Mouse (Mus musculus): ENCODE results near the gene Cdh18. TPM values are rescaled to one million over a fixed set of nuclear protein-coding genes. Genes with fewer than 3 reads are reported as not detected.
A peak's percentile ranks its signal among the peaks of the same experiment; 100 is the strongest.
"Not testable (repeated sequence)": the region's sequence is repeated elsewhere in the genome, so short reads cannot be mapped to it uniquely, and the experiment has no call there.

The Cdh18 gene
- polyA plus RNA-seq, 1 experiment from 2014 or later = 6.0 TPM

DNA sequence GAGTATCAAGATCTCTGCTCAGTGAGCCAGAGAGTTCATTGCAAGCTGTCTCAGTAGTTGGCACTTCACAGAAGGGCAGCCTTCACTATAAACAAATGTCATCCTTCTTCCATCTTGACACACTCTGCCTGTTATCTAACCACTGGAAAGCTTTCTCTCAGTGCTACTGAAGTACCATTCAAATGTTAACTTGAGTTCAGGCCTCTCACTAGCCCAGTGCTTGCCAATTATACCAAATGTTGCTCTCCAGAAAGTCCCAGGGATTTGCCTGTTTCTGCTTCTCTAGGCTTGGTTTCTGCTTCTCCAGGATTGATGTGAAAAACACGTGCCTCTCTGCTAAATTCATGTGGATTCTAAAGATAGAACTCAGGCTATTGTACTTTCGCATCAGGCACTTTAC lies 681.8 kb downstream of the Cdh18 start:
- 63% methylated on average over 2 of the region's 2 CpGs for WGBS
- no peak for ATAC-seq

DNA sequence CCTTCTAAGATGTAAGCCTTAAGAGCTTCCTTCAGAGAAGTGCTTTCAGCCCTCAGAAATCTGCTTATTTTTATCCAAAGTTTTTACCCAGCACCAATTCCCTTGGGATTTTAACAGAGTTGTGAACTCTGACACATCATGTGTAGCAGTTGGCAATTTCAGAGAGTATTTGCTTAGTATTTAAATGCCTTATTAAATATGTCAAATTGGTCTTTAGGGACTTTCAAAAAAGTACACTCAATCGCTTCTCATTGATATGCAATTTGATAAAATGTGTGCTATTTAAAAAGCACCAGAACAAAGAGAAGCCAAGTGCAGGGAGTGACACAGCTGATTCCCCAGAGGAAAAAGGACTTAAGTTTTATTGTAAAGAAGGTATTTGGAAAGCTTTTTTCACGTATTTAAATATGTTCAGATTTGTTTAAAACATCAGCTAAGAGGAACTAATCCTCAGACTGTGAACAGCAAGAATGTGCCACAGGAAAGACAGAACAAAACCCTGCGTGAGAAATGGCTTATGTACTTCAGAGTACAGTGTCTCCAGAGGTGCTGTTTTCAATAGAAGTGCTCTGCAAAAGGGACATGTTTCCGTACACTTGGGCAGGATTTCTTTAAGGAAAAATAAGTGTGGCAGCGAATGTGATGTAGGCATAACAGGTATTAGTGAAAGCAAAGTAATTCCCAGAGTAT lies 709.1 kb downstream of the Cdh18 start:
- WGBS = 33% methylated on average over 5 of the region's 5 CpGs

More for the DNA sequence above, 681.8 kb downstream of the Cdh18 start:
- Histone ChIP-seq H3K4me2 (ENCODE audit: low read length) (no peak overlapping the region), H3K4me1 (replicated peaks; ENCODE audit: control insufficient read depth, insufficient read depth, low read length) (no peaks in the 10 kb centered on the region), H3K36me3 (ENCODE audit: control insufficient read depth, insufficient read depth) (no peaks in the 10 kb centered on the region), H3K9me3 (ENCODE audit: control insufficient read depth, low read length) (no peaks in the 10 kb centered on the region), H3K9ac (replicated peaks; ENCODE audit: low read depth, low read length) (no peak overlapping the region), H3K27ac (ENCODE audit: low read length) (no peak overlapping the region), H3K4me3 (replicated peaks; ENCODE audit: low read length) (no peak overlapping the region), H3K27me3 (replicated peaks; ENCODE audit: control insufficient read depth, insufficient read depth, low read length) (no peaks in the 10 kb centered on the region)

DNA sequence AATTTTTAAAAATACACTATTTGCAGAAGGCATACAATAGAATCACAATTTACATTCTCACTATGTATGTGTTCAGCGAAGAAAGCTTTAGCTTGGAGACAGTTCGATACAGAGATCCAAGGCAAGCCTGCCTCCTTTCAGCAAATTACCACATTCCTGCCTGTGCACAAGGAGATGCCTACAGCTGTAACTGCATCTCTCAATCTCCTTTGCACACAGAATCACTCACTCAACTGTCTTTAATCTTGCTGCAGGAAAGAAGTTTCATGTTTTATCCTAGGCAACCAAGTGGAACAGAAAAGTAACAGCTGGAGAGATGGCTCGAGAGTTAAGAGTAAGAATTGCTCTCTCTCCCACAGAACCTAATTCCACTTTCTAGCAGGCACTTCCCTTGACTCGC lies 729.6 kb downstream of the Cdh18 start:
- Histone ChIP-seq H3K4me3 (replicated peaks; ENCODE audit: low read length) (no peak overlapping the region), H3K4me1 (replicated peaks; ENCODE audit: control insufficient read depth, insufficient read depth, low read length) (no peaks in the 10 kb centered on the region), H3K4me2 (ENCODE audit: low read length) (no peak overlapping the region), H3K27me3 (replicated peaks; ENCODE audit: control insufficient read depth, insufficient read depth, low read length) (no peaks in the 10 kb centered on the region), H3K9ac (replicated peaks; ENCODE audit: low read depth, low read length) (no peak overlapping the region), H3K9me3 (ENCODE audit: control insufficient read depth, low read length) (no peaks in the 10 kb centered on the region), H3K27ac (ENCODE audit: low read length) (no peak overlapping the region), H3K36me3 (ENCODE audit: control insufficient read depth, insufficient read depth) (no peaks in the 10 kb centered on the region)
- WGBS = 85% methylated on average over 4 of the region's 4 CpGs
- no peak for ATAC-seq

More for the DNA sequence above, 709.1 kb downstream of the Cdh18 start:
- no peaks in the 10 kb centered on the region for H3K9me3 ChIP-seq (ENCODE audit: control insufficient read depth, low read length)
- H3K4me1 ChIP-seq (replicated peaks; ENCODE audit: control insufficient read depth, insufficient read depth, low read length) = no peaks in the 10 kb centered on the region
- no peak overlapping the region for H3K27ac ChIP-seq (ENCODE audit: low read length)
- ATAC-seq = peak; percentile 73
- H3K9ac ChIP-seq (replicated peaks; ENCODE audit: low read depth, low read length) = no peak overlapping the region
- no peak overlapping the region for H3K4me2 ChIP-seq (ENCODE audit: low read length)
- no peaks in the 10 kb centered on the region for H3K36me3 ChIP-seq (ENCODE audit: control insufficient read depth, insufficient read depth)
- H3K4me3 ChIP-seq (replicated peaks; ENCODE audit: low read length) = no peak overlapping the region
- no peaks in the 10 kb centered on the region for H3K27me3 ChIP-seq (replicated peaks; ENCODE audit: control insufficient read depth, insufficient read depth, low read length)

DNA sequence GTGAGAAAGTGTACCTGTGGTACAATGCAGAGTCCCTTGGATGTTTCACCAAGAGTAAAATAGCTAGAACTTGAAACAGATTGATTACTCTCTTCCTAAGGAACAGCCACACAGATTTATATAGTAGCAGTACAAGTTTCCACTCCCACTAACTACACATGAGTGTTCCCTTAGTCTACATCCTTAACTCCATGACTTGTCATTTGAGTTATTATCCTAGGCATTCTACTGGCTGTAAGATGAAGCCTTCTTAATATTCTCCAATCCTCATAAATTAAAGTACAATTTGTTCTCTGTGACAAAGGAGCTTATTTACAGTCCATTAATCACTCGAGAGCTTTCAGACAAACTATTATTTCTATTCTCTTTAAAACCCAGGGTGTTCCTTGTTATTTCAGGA lies 756.2 kb downstream of the Cdh18 start:
- no peak overlapping the region for H3K9ac ChIP-seq (replicated peaks; ENCODE audit: low read depth, low read length)
- no peaks in the 10 kb centered on the region for H3K36me3 ChIP-seq (ENCODE audit: control insufficient read depth, insufficient read depth)
- no peaks in the 10 kb centered on the region for H3K27me3 ChIP-seq (replicated peaks; ENCODE audit: control insufficient read depth, insufficient read depth, low read length)
- 33% methylated on average over 1 of the region's 1 CpGs for WGBS
- ATAC-seq = no peak
- H3K27ac ChIP-seq (ENCODE audit: low read length) = no peak overlapping the region
- no peak overlapping the region for H3K4me2 ChIP-seq (ENCODE audit: low read length)
- no peaks in the 10 kb centered on the region for H3K4me1 ChIP-seq (replicated peaks; ENCODE audit: control insufficient read depth, insufficient read depth, low read length)
- H3K9me3 ChIP-seq (ENCODE audit: control insufficient read depth, low read length) = no peaks in the 10 kb centered on the region
- no peak overlapping the region for H3K4me3 ChIP-seq (replicated peaks; ENCODE audit: low read length)

DNA sequence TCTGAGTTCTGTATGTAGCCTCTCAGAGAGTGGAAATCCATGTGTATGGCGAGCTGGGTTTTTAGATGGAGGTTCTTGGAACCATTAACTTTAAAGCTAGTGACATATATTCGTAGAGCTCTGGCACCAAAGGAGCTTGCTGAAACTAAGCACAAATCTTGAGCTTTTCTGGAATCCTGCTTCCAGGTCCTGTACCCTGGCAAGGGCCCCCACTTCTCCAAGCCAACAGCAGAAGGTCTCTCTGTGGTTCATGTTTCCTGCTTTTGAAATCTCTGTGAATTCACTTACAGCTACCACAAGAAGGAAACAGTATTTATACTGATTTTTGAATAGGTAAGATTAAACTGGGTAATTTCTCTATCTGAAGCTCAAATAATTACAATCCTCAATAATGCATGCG lies 767.9 kb downstream of the Cdh18 start:
- Histone ChIP-seq H3K36me3 (ENCODE audit: control insufficient read depth, insufficient read depth) (no peaks in the 10 kb centered on the region), H3K4me2 (ENCODE audit: low read length) (no peak overlapping the region), H3K9me3 (ENCODE audit: control insufficient read depth, low read length) (no peaks in the 10 kb centered on the region), H3K4me3 (replicated peaks; ENCODE audit: low read length) (no peak overlapping the region), H3K27me3 (replicated peaks; ENCODE audit: control insufficient read depth, insufficient read depth, low read length) (no peaks in the 10 kb centered on the region), H3K27ac (ENCODE audit: low read length) (no peak overlapping the region), H3K4me1 (replicated peaks; ENCODE audit: control insufficient read depth, insufficient read depth, low read length) (no peaks in the 10 kb centered on the region), H3K9ac (replicated peaks; ENCODE audit: low read depth, low read length) (no peak overlapping the region)
- no peak for ATAC-seq
- 85% methylated on average over 3 of the region's 3 CpGs for WGBS

DNA sequence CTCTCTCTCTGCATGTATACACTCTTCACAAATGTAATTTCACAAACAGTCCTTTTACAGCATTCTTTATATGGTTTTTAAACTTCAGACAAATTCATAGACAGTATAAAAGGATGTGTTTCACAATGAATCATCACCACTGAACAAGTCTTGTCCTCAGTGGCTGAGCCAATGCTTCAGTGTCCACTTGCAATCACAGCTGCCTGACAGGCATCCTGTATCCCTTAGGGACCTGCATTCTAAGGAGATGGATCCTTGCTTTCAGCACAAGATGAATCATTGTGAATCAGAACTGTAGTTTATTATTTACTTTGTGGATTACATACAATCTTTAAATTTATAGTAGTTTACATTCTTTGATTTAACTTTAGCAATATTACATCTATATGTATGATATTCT lies 768.6 kb downstream of the Cdh18 start:
- Histone ChIP-seq H3K27me3 (replicated peaks; ENCODE audit: control insufficient read depth, insufficient read depth, low read length) (no peaks in the 10 kb centered on the region), H3K4me1 (replicated peaks; ENCODE audit: control insufficient read depth, insufficient read depth, low read length) (no peaks in the 10 kb centered on the region), H3K4me2 (ENCODE audit: low read length) (no peak overlapping the region), H3K9me3 (ENCODE audit: control insufficient read depth, low read length) (no peaks in the 10 kb centered on the region), H3K4me3 (replicated peaks; ENCODE audit: low read length) (no peak overlapping the region), H3K27ac (ENCODE audit: low read length) (no peak overlapping the region), H3K9ac (replicated peaks; ENCODE audit: low read depth, low read length) (no peak overlapping the region), H3K36me3 (ENCODE audit: control insufficient read depth, insufficient read depth) (no peaks in the 10 kb centered on the region)
- no peak for ATAC-seq

DNA sequence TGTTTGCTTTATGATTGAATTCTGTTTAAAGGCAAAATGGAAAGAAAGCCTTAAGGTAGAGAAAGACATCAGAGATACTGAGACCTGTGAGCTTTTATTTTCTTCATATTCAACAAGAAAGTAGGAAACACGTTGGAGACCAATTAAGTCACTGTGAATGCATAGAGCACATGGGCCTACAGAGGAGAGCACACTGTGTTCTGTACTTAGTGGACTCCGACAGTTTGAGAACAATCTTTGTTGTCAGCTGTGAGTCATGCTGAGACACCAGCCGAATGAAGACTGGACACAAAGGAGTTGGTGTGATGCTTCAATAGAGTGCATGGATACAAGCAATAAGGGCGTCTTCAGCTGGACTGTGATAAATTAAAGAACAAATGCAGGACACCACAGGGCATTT lies 791.5 kb downstream of the Cdh18 start:
- ATAC-seq; H3K4me1 ChIP-seq (replicated peaks; ENCODE audit: control insufficient read depth, insufficient read depth, low read length); H3K27me3 ChIP-seq (replicated peaks; ENCODE audit: control insufficient read depth, insufficient read depth, low read length); H3K4me3 ChIP-seq (replicated peaks; ENCODE audit: low read length); H3K9me3 ChIP-seq (ENCODE audit: control insufficient read depth, low read length); H3K9ac ChIP-seq (replicated peaks; ENCODE audit: low read depth, low read length); H3K4me2 ChIP-seq (ENCODE audit: low read length); H3K27ac ChIP-seq (ENCODE audit: low read length); H3K36me3 ChIP-seq (ENCODE audit: control insufficient read depth, insufficient read depth): not testable (repeated sequence)
- WGBS = no CpG with 5 or more reads among the region's 4 CpGs

DNA sequence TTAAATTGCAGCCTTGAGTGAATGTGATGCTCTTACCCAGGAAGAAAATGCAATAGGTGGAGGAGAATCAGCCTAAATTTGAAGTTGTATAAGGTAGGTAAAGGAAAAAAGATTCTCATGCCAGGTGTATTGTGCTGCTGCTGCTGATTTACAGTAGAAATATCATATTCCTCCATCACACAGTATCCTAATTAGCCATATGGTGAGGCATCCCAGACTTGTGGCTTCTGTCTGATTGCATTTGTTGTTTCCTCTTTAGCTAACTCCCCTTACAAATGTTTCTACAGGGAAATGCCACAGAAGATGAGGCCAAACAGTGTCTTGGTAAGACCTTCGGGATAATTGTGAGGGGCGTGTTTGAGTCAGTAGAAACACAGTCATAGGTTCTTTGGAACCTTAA lies 802.3 kb downstream of the Cdh18 start:
- 81% methylated on average over 2 of the region's 2 CpGs for WGBS

DNA sequence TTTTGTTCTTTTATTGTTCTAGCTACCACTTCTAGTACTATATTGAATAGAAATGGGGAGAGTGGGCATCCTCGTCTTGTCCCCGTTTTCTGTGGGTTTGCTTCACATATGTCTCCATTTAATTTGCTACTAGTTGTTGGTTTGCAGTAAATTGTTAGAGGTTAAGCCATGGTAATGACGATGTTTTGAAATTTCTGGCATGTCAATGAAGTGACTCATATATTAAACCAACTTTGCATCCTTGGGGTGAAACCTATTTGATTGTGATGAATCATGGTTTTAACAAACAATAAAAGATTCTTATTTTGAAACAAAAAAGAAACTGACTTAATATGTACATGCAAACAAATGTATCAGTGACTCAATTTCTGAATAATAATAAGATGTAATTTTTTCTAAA lies 817.5 kb downstream of the Cdh18 start:
- H3K9ac ChIP-seq (replicated peaks; ENCODE audit: low read depth, low read length) = no peak overlapping the region
- H3K9me3 ChIP-seq (ENCODE audit: control insufficient read depth, low read length) = no peaks in the 10 kb centered on the region
- H3K36me3 ChIP-seq (ENCODE audit: control insufficient read depth, insufficient read depth) = no peaks in the 10 kb centered on the region
- no peaks in the 10 kb centered on the region for H3K4me1 ChIP-seq (replicated peaks; ENCODE audit: control insufficient read depth, insufficient read depth, low read length)
- H3K27ac ChIP-seq (ENCODE audit: low read length) = no peak overlapping the region
- no peak overlapping the region for H3K4me2 ChIP-seq (ENCODE audit: low read length)
- 94% methylated on average over 3 of the region's 3 CpGs for WGBS
- no peak for ATAC-seq
- H3K4me3 ChIP-seq (replicated peaks; ENCODE audit: low read length) = no peak overlapping the region
- no peaks in the 10 kb centered on the region for H3K27me3 ChIP-seq (replicated peaks; ENCODE audit: control insufficient read depth, insufficient read depth, low read length)

More for the DNA sequence above, 802.3 kb downstream of the Cdh18 start:
- ATAC-seq = no peak
- H3K9ac ChIP-seq (replicated peaks; ENCODE audit: low read depth, low read length) = no peak overlapping the region
- no peak overlapping the region for H3K27ac ChIP-seq (ENCODE audit: low read length)
- H3K27me3 ChIP-seq (replicated peaks; ENCODE audit: control insufficient read depth, insufficient read depth, low read length) = no peaks in the 10 kb centered on the region
- no peak overlapping the region for H3K4me2 ChIP-seq (ENCODE audit: low read length)
- no peaks in the 10 kb centered on the region for H3K4me1 ChIP-seq (replicated peaks; ENCODE audit: control insufficient read depth, insufficient read depth, low read length)
- no peaks in the 10 kb centered on the region for H3K9me3 ChIP-seq (ENCODE audit: control insufficient read depth, low read length)
- no peaks in the 10 kb centered on the region for H3K36me3 ChIP-seq (ENCODE audit: control insufficient read depth, insufficient read depth)
- no peak overlapping the region for H3K4me3 ChIP-seq (replicated peaks; ENCODE audit: low read length)

DNA sequence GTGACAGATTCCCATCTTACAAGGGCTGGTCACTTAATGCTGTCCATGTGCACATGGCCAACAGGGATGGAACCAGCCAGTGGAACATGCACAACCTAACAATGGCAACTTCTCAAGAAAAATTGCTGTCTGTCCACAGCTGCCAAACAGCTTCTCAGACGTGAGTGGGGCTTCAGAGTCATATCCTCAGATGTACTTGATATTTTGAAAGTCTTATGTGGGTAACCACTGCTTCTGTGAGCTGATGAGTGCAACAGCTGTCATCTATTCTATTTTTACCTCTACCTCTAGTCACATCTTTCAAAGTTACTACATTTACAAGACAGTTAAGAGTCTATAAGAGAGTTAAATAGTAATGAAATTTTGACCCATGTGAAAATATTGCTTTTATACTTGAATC lies 818.9 kb downstream of the Cdh18 start:
- H3K4me1 ChIP-seq (replicated peaks; ENCODE audit: control insufficient read depth, insufficient read depth, low read length) = no peaks in the 10 kb centered on the region
- no peaks in the 10 kb centered on the region for H3K36me3 ChIP-seq (ENCODE audit: control insufficient read depth, insufficient read depth)
- H3K9me3 ChIP-seq (ENCODE audit: control insufficient read depth, low read length) = no peaks in the 10 kb centered on the region
- H3K27me3 ChIP-seq (replicated peaks; ENCODE audit: control insufficient read depth, insufficient read depth, low read length) = no peaks in the 10 kb centered on the region
- H3K27ac ChIP-seq (ENCODE audit: low read length) = no peak overlapping the region
- ATAC-seq = no peak
- 66% methylated on average over 1 of the region's 1 CpGs for WGBS
- H3K9ac ChIP-seq (replicated peaks; ENCODE audit: low read depth, low read length) = no peak overlapping the region
- H3K4me3 ChIP-seq (replicated peaks; ENCODE audit: low read length) = no peak overlapping the region
- H3K4me2 ChIP-seq (ENCODE audit: low read length) = no peak overlapping the region

Measured in forebrain, embryonic 16.5 days (tissue).